Mouse (Mus musculus) urinary bladder, adult 18-20 months (tissue): ENCODE results near the gene Sdccag8.
"Not testable (repeated sequence)": the region's sequence is repeated elsewhere in the genome, so short reads cannot be mapped to it uniquely, and the experiment has no call there.

Experiments used
- DNase-seq, 2 experiments: peaks; one replicate each; pipeline ENCODE4 v3.0.0; 2022; ENCODE audit warnings: low spot score in 2 of 2, mixed read lengths in 2 of 2

Gene Sdccag8

GRCm38 (mm10) chr1:176877756-176878155 lies 63.3 kb downstream of the Sdccag8 start:
- no peak for DNase-seq

- no peak for DNase-seq
Observed at GRCm38 (mm10) chr1:176879005-176879404, 64.5 kb downstream of the Sdccag8 start.

GRCm38 (mm10) chr1:176879614-176880013 lies 65.2 kb downstream of the Sdccag8 start:
- DNase-seq, result no peak

- no peak for DNase-seq
Observed at GRCm38 (mm10) chr1:176880101-176880500, 65.6 kb downstream of the Sdccag8 start.

- no peak for DNase-seq
Observed at GRCm38 (mm10) chr1:176880943-176881342, 66.5 kb downstream of the Sdccag8 start.

- no peak for DNase-seq
Observed at GRCm38 (mm10) chr1:176885207-176885933, 70.9 kb downstream of the Sdccag8 start.

- DNase-seq, result no peak
Observed at GRCm38 (mm10) chr1:176886002-176886401, 71.5 kb downstream of the Sdccag8 start.

- no peak for DNase-seq
Observed at GRCm38 (mm10) chr1:176903741-176904140, 89.3 kb downstream of the Sdccag8 start.

GRCm38 (mm10) chr1:176915946-176916345 lies 101.5 kb downstream of the Sdccag8 start:
- no peak for DNase-seq

GRCm38 (mm10) chr1:176919486-176919885 lies 105.0 kb downstream of the Sdccag8 start:
- no peak for DNase-seq

- no peak for DNase-seq
Observed at GRCm38 (mm10) chr1:176922842-176923241, 108.4 kb downstream of the Sdccag8 start.

GRCm38 (mm10) chr1:176926009-176926408 lies 111.5 kb downstream of the Sdccag8 start:
- no peak for DNase-seq

- no peak for DNase-seq
Observed at GRCm38 (mm10) chr1:176927312-176927711, 112.9 kb downstream of the Sdccag8 start.

- DNase-seq, result no peak
Observed at GRCm38 (mm10) chr1:176929710-176930109, 115.2 kb downstream of the Sdccag8 start.

GRCm38 (mm10) chr1:176930574-176930973 lies 116.1 kb downstream of the Sdccag8 start:
- DNase-seq, result no peak

GRCm38 (mm10) chr1:176930981-176931500 lies 116.6 kb downstream of the Sdccag8 start:
- no peak for DNase-seq

- no peak for DNase-seq
Observed at GRCm38 (mm10) chr1:176931511-176931910, 117.1 kb downstream of the Sdccag8 start.

GRCm38 (mm10) chr1:176932320-176932950 lies 118.0 kb downstream of the Sdccag8 start:
- no peak for DNase-seq

GRCm38 (mm10) chr1:176933319-176933718 lies 118.9 kb downstream of the Sdccag8 start:
- no peak for DNase-seq

- no peak for DNase-seq
Observed at GRCm38 (mm10) chr1:176934043-176934762, 119.7 kb downstream of the Sdccag8 start.

- no peak for DNase-seq
Observed at GRCm38 (mm10) chr1:176939901-176940341, 125.5 kb downstream of the Sdccag8 start.

- not testable (repeated sequence) for DNase-seq
Observed at GRCm38 (mm10) chr1:176941286-176941990, 127.0 kb downstream of the Sdccag8 start.
